Mouse (Mus musculus) liver (tissue): ENCODE results near the gene Arpc4.
A peak's percentile ranks its signal among the peaks of the same experiment; 100 is the strongest.

Source experiments
- DNase-seq: peaks from one replicate; pipeline ENCODE4 v3.0.0-alpha.2; 2020; ENCODE audit warnings: mixed read lengths

Arpc4 gene

DNA sequence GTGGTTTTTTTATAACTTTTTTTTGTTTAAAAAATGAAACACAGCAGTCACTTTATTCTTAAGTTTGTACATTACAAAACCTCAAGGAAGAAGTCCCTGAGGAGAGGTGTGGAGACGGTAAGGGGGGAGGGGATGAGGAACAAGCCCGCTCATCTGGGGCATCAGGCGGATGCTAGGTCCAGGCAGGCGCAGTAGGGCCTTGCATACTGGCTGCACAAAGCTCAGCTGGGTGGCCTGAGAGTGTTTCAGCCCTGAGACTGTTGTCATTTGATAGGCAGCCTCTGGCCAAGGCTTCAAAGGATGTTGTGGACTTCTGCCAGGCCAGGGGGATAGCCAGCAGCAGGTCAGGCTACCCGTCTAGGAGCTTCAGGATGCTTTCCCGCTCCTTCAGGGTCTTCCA, 11.3 kb upstream of the Arpc4 start:
- DNase-seq, result no peak

- DNase-seq, result no peak
Measured at GRCm38 (mm10) chr6:113367574-113367973, 10.3 kb upstream of the Arpc4 start.

DNA sequence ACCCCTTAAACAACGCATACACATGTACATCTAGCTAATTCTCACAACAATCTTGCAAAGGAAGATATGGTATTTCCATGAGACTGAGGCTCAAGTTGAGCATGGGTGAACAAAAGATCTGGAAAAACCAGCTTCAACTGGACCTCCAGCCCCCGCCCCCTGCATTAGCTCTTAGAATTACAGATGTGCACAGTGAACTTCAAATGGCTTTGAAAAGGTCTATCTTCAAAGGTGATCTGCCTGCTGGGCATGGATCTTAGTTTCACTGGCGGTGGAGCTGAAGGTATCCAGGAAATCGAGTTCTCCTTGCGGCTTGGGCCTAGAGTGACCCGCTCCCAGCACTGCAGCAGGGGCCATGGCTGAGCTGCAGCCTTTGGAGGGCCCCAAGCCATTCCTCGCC, 9.8 kb upstream of the Arpc4 start:
- no peak for DNase-seq

DNA sequence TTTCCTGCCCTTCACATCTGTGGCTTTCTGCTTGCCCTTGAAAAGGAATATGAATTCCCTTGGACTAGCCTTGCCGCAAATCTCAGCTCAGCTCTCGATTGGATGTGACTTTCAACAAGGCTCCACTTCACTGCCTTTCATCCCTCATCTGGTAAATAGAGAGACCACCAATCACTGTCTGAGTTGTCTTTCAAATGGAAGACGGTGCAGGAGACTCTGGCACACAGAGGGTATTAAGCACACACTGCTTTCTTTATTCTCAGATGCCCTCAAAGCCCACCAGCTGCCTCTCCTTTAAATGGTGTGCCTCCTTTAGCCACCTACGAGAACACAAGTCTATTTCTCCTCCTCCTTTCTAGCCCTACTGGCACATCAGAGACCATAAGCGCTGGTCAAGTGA, 9.3 kb upstream of the Arpc4 start:
- DNase-seq, result no peak

- DNase-seq, result no peak
Measured at GRCm38 (mm10) chr6:113370194-113370929, 7.6 kb upstream of the Arpc4 start.

- DNase-seq, result peak; percentile 65
Measured at GRCm38 (mm10) chr6:113373491-113373890, 4.4 kb upstream of the Arpc4 start.

GRCm38 (mm10) chr6:113377172-113377495, 781 bp upstream of the Arpc4 start:
- DNase-seq, result no peak

- DNase-seq, result no peak
Measured at GRCm38 (mm10) chr6:113379246-113379645, 1.3 kb downstream of the Arpc4 start.

GRCm38 (mm10) chr6:113380480-113380879, 2.6 kb downstream of the Arpc4 start:
- DNase-seq, result no peak

GRCm38 (mm10) chr6:113384351-113384927, 6.5 kb downstream of the Arpc4 start:
- DNase-seq, result no peak

GRCm38 (mm10) chr6:113385160-113385714, 7.3 kb downstream of the Arpc4 start:
- DNase-seq, result no peak

GRCm38 (mm10) chr6:113386025-113386424, 8.1 kb downstream of the Arpc4 start:
- DNase-seq, result no peak

GRCm38 (mm10) chr6:113388960-113389359, 11.0 kb downstream of the Arpc4 start, which contains the start of gene Ttll3:
TSS of gene Ttll3 (plus strand) at chr6:113389260.
- no peak for DNase-seq

- no peak for DNase-seq
Measured at GRCm38 (mm10) chr6:113390715-113391114, 12.8 kb downstream of the Arpc4 start.

DNA sequence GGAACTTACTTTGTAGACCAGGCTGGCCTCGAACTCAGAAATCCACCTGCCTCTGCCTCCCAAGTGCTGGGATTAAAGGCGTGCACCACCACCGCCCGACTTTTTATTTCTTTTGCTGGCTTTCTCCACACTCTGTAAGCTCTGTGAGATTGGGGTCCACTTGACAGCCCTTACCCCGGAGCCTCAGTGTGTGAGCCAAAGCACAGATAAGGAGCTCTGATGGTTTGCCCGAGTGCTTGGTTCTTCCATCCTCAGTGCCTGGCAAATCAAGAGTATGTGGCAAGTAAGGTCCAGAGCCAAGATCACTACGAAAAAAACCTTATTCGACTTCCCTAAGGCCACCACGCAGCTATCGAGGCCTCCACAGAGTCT, 14.1 kb downstream of the Arpc4 start:
- no peak for DNase-seq

- DNase-seq, result peak; percentile 28
Measured at GRCm38 (mm10) chr6:113392387-113393071, 14.6 kb downstream of the Arpc4 start.

DNA sequence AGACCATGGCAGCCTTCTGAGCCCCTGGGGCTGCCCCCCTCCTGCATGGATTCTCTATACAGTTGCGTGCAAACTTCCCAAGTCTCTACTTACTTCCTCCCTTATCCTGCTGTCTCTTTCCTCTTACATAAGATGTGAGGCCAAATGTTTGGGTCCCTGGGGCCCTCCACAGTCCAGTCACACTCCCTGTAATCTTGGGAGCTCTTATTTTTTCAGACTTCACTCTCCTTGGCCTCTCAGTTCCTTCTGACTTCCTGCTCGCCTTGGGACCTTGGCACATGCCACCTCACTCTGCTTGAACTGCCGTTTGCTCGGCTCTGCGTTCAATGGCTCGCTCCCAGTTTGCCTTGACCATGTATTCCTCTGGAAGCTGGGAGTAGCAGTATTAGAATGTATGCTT, 16.0 kb downstream of the Arpc4 start:
- no peak for DNase-seq

- no peak for DNase-seq
Measured at GRCm38 (mm10) chr6:113394811-113395210, 16.9 kb downstream of the Arpc4 start.

DNA sequence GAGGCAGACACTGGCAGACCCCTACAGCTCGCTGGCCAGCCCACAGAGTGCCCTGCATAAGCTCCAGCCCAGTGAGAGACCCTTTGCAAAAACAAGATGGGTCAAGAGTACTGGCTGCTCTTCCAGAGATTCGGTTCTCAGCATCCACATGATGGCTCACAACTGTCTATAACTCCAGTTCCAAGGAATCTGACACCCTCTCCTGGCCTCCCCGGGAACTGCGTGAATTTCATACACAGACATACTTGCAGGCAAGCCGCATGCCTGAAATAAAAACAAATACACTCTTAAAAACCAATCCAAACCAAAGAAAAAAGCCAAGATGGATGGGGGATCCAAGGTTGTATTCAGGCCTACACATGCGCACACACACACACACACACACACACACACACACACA, 17.6 kb downstream of the Arpc4 start:
- no peak for DNase-seq

- no peak for DNase-seq
Measured at GRCm38 (mm10) chr6:113396270-113397030, 18.5 kb downstream of the Arpc4 start.

DNA sequence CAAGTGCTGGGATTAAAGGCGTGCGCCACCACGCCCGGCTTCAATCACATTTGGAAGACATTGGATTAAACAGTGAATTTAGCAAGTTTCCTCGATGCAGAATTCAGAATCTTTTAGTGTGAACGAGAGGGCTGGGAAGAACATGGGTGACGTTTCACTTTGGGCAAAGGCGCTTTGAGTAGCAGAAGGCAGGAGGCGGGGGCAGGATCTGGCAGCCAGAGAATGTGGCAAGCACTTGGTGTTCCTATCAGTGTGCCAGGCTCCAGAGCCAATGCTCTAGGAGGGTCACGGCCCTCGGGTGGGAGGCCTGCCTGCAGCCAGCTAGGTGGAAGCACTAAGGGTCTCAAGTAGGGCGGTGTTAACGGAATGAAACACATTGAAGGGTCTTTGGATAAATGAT, 24.2 kb downstream of the Arpc4 start:
- DNase-seq, result no peak

DNA sequence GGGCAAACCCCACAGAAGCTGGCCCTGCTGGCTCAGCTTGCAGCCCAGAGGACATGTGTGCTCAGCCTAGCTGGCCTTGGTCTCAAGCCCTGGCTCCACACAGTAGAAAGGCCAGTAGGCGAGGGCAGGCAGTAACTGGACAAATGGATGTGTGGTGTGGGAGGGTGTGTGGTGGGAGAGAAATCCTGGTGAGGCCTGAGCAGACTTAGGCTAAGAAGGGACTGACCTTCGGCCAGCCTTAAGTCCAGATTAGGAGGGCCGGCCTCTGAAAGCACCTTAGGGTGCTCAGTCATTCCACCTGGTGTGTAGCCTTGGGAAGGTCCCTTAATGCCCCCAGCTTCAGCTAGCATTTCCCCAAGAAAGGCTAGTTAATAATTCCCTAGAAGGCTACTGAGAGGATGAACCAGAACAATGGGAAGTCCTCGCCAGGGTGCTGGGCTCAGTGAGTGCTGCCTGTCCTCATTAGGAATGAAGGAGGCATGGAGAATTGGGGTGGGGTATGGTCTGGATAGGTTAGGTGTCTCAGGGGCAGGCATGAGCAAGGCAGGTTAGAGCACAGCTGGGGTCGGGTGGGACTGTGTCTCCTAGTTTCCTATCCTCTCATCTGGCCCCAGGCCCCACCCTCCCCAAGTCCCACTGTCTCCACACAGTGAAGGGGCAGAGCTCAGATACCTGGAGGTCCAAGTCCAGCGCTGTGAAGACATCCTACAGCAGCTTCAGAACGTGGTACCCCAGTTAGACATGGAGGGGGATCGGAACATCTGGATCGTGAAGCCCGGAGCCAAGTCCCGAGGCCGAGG, 26.9 kb downstream of the Arpc4 start:
- no peak for DNase-seq
